Mouse (Mus musculus) kidney, adult 8-10 months (tissue): ENCODE data around the gene Vmn1r30.

Experiments
- DNase-seq, 2 experiments: peaks; one replicate each; pipeline ENCODE4 v3.0.0; 2022

Gene Vmn1r30

DNA sequence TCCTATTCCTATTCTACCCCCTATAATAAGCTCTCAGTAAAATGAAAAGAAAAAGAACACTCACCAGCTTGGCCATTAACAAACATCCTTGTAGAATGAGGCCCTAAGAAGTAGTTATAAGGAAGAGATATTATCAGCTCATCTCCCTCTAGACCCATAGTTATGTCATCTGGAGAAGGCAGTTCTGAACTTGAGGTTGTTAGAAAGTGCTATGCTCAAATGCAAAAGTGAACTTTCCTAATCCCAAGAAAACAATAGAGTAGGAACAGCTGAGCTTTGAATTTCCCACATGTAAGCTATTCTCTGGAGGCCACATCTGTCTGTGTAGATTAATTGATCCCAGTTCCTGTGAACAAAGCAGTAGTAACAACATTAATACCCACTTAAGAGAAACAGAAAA is at the start of gene Vmn1r30:
TSS of gene Vmn1r30 (minus strand) at position 101 of the 400 bp plus-strand sequence.
- no peak for DNase-seq

DNA sequence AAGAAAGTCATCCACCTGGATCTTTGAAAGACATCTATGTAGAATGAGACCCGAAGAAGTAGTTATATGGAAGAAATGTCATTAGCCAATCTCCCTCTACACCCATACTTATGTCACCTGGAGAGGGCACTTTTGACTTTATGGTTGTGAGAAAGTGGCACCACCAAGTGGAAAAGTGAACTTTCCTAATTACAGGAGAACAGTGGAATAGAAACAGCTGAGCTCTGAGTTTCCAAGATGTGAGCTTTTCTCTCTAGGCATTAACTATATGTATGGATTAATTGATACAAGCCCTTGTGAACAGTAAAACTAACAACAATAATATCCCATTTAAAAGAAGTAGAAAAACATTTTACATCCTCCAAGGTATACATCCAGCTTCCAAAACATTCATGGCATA is 32.0 kb upstream of the Vmn1r30 start, which contains the start of gene Vmn1r31:
TSS of gene Vmn1r31 (minus strand) at position 101 of the 400 bp plus-strand sequence.
- DNase-seq, result no peak
